Mouse (Mus musculus): ENCODE measurements at regions not wholly inside any gene's neighbourhood (a gene's known extent, or its start where the extent isn't known, plus 50 kb on each side); places are given as distances from the start of the nearest gene placed in this dataset.
"Not testable (repeated sequence)": the region's sequence is repeated elsewhere in the genome, so short reads cannot be mapped to it uniquely, and the experiment has no call there.

GRCm38 (mm10) chrX:17818325-17818724 is 246.2 kb upstream of the Fundc1 start:
- ATAC-seq (ENCODE audit: insufficient number of reproducible peaks, low FRiP score, low TSS enrichment): peak; percentile 66

DNA sequence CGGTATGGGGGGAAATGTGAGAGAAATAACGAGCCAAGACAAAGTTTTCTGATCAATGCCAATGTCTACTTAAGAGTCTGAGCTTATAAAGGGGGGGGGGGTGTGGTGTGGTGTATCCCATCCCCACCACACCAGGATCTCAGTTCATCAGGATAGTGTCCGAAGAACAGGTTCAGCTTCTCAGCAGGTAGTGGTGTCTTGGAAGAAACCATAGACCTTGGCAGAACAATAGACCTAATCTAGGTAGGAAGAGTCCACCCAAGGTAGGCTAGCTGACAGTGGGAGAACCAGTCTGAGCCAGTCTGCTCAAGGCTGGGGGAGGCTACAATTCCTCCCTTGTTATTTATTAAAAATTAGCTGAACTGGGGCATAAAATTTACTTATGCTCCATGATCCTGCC is 245.5 kb upstream of the Fundc1 start:
- ATAC-seq (ENCODE audit: insufficient number of reproducible peaks, low FRiP score, low TSS enrichment): no peak

GRCm38 (mm10) chrX:17788048-17788447 is 215.9 kb upstream of the Fundc1 start:
- ATAC-seq (ENCODE audit: insufficient number of reproducible peaks, low FRiP score, low TSS enrichment): not testable (repeated sequence)

GRCm38 (mm10) chrX:17775886-17776285 is 203.8 kb upstream of the Fundc1 start:
- no peak for ATAC-seq (ENCODE audit: insufficient number of reproducible peaks, low FRiP score, low TSS enrichment)

DNA sequence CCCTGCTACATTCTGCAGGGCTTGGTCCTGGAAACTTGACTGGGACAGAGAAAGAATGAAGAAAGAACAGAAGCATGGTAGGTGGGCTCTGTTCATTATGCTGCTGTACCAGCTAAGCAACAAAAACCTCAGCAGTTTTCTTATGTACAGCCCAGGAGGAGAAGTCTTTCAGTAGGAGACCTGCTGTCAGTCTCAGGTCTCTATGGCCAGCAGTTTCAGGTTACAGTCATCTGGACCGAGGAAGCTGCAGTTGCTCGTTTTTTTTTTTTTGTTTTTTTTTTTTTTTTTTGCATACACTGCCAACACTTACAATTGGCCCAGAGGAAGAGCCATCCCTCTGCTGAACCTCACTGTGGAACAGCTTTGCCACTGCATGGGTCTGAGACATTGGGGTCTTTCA is 180.7 kb upstream of the Fundc1 start:
- ATAC-seq (ENCODE audit: insufficient number of reproducible peaks, low FRiP score, low TSS enrichment): no peak

DNA sequence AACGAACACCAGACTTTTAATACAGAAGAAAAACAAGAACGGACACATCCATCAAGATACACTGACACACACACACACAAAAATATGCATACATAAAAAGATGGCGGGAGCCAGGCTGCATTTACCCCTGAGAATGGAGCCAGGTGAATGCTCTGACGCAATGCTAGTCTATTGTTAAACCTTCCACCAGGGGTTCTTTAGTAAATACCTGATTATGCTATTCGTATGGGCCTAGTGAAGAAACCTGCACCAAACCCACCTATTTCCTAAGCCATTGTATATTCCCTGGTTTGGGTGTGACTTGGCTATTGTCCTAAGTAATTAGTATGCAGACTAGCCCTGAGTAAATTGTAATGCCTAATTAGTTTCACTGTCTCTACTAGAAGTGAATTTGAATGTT is 179.3 kb upstream of the Fundc1 start:
- ATAC-seq (ENCODE audit: insufficient number of reproducible peaks, low FRiP score, low TSS enrichment): no peak

GRCm38 (mm10) chrX:17730233-17730632 is 158.1 kb upstream of the Fundc1 start:
- no peak for ATAC-seq (ENCODE audit: insufficient number of reproducible peaks, low FRiP score, low TSS enrichment)

DNA sequence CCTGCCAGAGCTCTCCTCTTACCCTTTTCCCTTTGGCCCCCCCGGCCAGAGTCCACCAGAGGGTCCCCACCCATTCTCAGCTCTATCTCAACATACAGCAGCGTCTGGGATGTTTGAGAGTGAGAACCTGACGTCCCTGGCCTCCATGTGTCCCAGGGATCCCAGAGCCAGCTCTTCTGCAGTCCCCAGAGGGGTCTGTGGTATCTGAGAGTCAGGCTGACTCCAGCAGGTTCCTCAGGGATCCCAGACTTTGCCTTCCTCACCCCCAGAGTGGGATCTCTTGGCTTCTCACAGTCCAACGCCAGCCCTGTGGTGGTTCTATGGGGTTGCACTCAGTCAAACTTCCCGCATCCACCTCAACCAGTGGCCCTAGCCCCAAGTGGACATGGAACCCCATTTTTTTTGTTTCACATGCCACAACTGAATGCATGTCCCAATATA is 153.7 kb upstream of the Fundc1 start:
- ATAC-seq (ENCODE audit: insufficient number of reproducible peaks, low FRiP score, low TSS enrichment): no peak

GRCm38 (mm10) chrX:17724990-17725779 is 153.1 kb upstream of the Fundc1 start:
- no peak for ATAC-seq (ENCODE audit: insufficient number of reproducible peaks, low FRiP score, low TSS enrichment)

DNA sequence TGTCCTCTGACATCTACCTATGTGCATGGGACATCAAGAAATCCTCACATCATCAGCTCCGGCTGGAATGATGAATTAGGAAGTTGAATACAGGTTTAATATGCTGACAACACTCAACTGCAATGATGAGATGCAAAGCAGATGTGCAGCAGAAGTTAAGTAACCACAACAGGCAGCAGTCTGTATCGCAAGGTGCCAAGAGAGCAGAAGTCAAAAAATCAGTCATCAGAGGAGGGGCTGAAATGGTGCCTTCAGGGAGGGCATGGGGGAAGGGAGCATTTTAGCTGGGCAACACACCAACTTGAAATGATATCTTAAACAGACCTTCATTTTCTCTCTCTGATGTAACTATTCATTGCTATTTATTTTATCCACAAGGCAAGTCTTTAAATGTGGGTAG is 152.3 kb upstream of the Fundc1 start:
- no peak for ATAC-seq (ENCODE audit: insufficient number of reproducible peaks, low FRiP score, low TSS enrichment)

DNA sequence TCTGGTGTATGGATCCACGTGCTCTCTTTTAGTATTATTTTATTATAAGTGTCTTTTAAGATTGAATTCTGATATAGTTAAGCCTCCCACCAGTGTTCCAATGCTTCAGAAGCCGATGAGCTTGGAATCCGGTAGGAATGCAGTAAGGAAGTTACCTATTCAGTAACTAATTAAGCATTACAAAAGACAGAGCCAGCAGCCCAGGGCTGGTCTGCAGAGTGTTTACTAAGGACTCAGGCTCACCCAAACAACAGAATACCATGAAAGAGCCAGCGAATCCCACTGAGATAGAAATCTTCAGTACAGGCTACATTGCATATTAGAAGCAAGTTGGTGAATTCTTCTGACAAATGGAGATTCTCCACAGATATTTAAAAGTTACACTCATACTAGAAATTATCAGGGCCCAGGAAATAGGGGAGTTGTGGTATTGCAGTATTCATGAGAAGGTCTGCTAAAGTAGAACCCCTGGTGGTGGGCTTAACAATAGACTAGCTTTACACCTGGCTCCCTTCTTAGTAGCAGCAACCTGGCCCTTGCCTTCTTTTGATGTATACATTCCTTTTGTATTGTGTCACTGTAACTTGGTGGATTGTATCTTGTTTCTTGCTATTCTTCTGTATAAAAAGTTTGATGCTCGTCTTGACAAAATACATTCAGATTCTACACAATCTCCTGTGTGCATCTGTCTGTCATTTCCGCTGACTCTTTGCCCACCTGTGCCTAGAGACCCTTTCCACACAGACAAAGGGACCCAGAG is 149.9 kb upstream of the Fundc1 start:
- ATAC-seq (ENCODE audit: insufficient number of reproducible peaks, low FRiP score, low TSS enrichment): not testable (repeated sequence)

GRCm38 (mm10) chrX:17714534-17714933 is 142.4 kb upstream of the Fundc1 start:
- ATAC-seq (ENCODE audit: insufficient number of reproducible peaks, low FRiP score, low TSS enrichment): no peak

DNA sequence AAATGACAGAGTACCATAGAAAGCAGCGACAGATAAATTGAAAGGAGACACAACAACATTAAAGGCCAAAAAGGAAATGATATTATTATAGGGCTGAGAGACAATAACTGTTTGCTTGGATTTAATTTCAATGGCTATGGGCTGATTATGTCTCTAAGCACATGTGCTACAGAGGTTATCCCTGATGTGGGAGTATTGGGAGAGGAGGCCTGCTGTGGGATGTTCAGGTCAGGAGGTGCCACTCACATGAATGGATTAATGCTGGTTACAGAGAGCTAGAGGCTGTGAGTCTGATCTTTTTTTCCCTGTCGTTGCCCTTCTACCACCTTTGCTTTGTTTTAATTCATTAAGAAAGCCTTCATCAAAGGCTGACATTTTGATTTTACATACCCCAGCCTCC is 140.8 kb upstream of the Fundc1 start:
- ATAC-seq (ENCODE audit: insufficient number of reproducible peaks, low FRiP score, low TSS enrichment): no peak

- no peak for ATAC-seq (ENCODE audit: insufficient number of reproducible peaks, low FRiP score, low TSS enrichment)
Measured at GRCm38 (mm10) chrX:17712475-17712874, 140.3 kb upstream of the Fundc1 start.

Data from cerebellum, adult (tissue).